Mouse (Mus musculus): ENCODE measurements around the gene Gart.

GRCm38 (mm10) chr16:91597672-91598010 lies 49.1 kb downstream of the Gart start, which contains the start of gene Tmem50b:
- TF ChIP-seq POLR2A (IDR thresholded peaks at IDR 0.05; ENCODE audit: low read depth, low read length), result no peak
- no peak for TF ChIP-seq CTCF (conservative IDR thresholded peaks at IDR 0.05; ENCODE audit: insufficient read depth, insufficient read length, low read depth, low read length)

All from kidney, adult 2 months (tissue).